In the genomic region with DNA sequence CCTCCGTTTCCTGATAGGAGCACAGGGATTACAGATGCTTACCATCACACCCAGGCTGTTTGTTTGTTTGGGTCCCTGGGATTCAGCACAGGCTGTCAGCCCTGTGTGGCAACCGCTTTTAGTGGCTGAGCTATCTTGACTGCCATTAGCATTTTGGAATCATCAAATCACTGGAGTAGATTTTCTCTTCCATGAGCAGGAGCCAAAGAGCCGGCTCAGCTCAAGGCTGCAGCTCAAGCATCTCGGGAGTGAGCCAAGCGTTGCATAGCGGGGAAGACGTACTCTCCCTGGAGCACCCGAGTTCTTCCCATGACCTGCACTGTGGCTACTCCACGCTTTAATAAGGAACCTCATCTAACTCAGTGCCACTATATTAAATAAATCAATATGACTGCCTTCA, we compare ENCODE assay signal across 11 mouse cellular contexts.
"Had no signal": no experiment of that assay in that cellular context is flagged by ENCODE, and none has a peak within 500 bp of the region (broad histone marks: within the 10 kb centered on the region; RNA-seq: fewer than 3 reads in every experiment).

No protein-coding gene starts in this region.

- H3K27me3 ChIP-seq: limb, embryonic 13.5 days; midbrain, embryonic 12.5 days had no signal

- ATAC-seq: midbrain, embryonic 16.5 days had no signal

- H3K36me3 ChIP-seq: limb, embryonic 13.5 days; midbrain, embryonic 12.5 days had no signal

- H3K4me3 ChIP-seq: limb, embryonic 13.5 days; midbrain, embryonic 12.5 days had no signal

- DNase-seq: kidney, adult 8-10 months; kidney, postnatal 25 days; layer of hippocampus, postnatal 36 days; left cerebral cortex, postnatal 4 days; lung, adult 18-20 months; thymus, adult 18-20 months; thymus, postnatal 14 days had no signal

- H3K27ac ChIP-seq: limb, embryonic 13.5 days; liver, embryonic 14.5 days; midbrain, embryonic 12.5 days had no signal
